Mouse (Mus musculus) embryonic facial prominence, embryonic 13.5 days (tissue): Measurements from ENCODE around the gene Spred2. TPM values are rescaled to one million over a fixed set of nuclear protein-coding genes. Genes with fewer than 3 reads are reported as not detected.

Source experiments
- ATAC-seq: fragments of 200-750 bp; cut with Nextera tagmentation; 2 replicates; pipeline ENCODE4 v1.8.0; 2017; ENCODE audit warnings: low read depth; ENCODE audit not compliant: insufficient number of reproducible peaks, insufficient read depth, low FRiP score, low TSS enrichment
- H3K27ac ChIP-seq: fragments of 300-500 bp; sonication (generic); 2 replicates; pipeline ENCODE4 v1.5.1; 2015; ENCODE audit warnings: moderate library complexity, mild to moderate bottlenecking, inconsistent platforms
- H3K27me3 ChIP-seq: fragments of 300-500 bp; sonication (generic); 2 replicates; pipeline ENCODE4 v1.6.1; 2015; ENCODE audit warnings: mild to moderate bottlenecking, inconsistent platforms
- H3K36me3 ChIP-seq: fragments of 300-500 bp; sonication (generic); 2 replicates; pipeline ENCODE4 v1.6.1; 2015; ENCODE audit warnings: mild to moderate bottlenecking, inconsistent platforms
- H3K4me1 ChIP-seq: fragments of 300-500 bp; sonication (generic); 2 replicates; pipeline ENCODE4 v1.6.1; 2015; ENCODE audit warnings: inconsistent platforms
- H3K4me2 ChIP-seq: fragments of 300-500 bp; sonication (generic); 2 replicates; pipeline ENCODE4 v1.6.1; 2015; ENCODE audit warnings: moderate library complexity, mild to moderate bottlenecking, inconsistent platforms
- H3K4me3 ChIP-seq: fragments of 300-500 bp; sonication (generic); 2 replicates; pipeline ENCODE4 v1.5.1; 2015; ENCODE audit warnings: mild to moderate bottlenecking, inconsistent platforms
- H3K9ac ChIP-seq: fragments of 300-500 bp; sonication (generic); 2 replicates; pipeline ENCODE4 v1.6.1; 2015; ENCODE audit warnings: mild to moderate bottlenecking, inconsistent platforms
- H3K9me3 ChIP-seq: fragments of 300-500 bp; sonication (generic); 2 replicates; pipeline ENCODE4 v1.6.1; 2016; ENCODE audit warnings: inconsistent platforms
- WGBS: fragments of 180-500 bp; shearing (Covaris S2); methylation state at CpG from one replicate; pipeline ENCODE4 v1.1.7; 2015; ENCODE audit warnings: mixed read lengths; 5-methylcytosine and 5-hydroxymethylcytosine counted together
- polyA plus RNA-seq: library from polyadenylated mRNA; unstranded; fragments of >200 nt; fragmentation: Nextera tagmentation; extraction: Ambion mirVana; gene quantifications from 2 replicates; pipeline ENCODE4 v1.2.1, GENCODE M21; 2015

Spred2 gene
- polyA plus RNA-seq, 1 experiment from 2014 or later: 10.2 TPM

GRCm38 (mm10) chr11:19912661-19913060 is 11.5 kb upstream of the Spred2 start:
- Histone ChIP-seq H3K27ac (no peak overlapping the region), H3K27me3 (0 out of 2 replicates have a peak, but pooled peaks cover 5% of the 10 kb centered on the region), H3K4me2 (no peak overlapping the region), H3K36me3 (no peaks in the 10 kb centered on the region), H3K9me3 (peaks cover 8% of the 10 kb centered on the region; the same call in 1 of the 2 replicates), H3K4me3 (no peak overlapping the region), H3K9ac (no peak overlapping the region), H3K4me1 (peaks cover 4% of the 10 kb centered on the region; the same call in 1 of the 2 replicates)
- ATAC-seq: no peak
- WGBS: 93% methylated on average over 5 of the region's 5 CpGs

- 0 out of 2 replicates have a peak, but pooled peaks cover 5% of the 10 kb centered on the region for H3K27me3 ChIP-seq
- WGBS: 96% methylated on average over 4 of the region's 4 CpGs
- no peaks in the 10 kb centered on the region for H3K36me3 ChIP-seq
- ATAC-seq: no peak
- no peak overlapping the region for H3K4me3 ChIP-seq
- H3K4me1 ChIP-seq: peaks cover 10% of the 10 kb centered on the region; the same call in 1 of the 2 replicates
- H3K4me2 ChIP-seq: no peak overlapping the region
- H3K9ac ChIP-seq: no peak overlapping the region
- H3K9me3 ChIP-seq: peaks cover 5% of the 10 kb centered on the region; the same call in 1 of the 2 replicates
- H3K27ac ChIP-seq: no peak overlapping the region
Observed at GRCm38 (mm10) chr11:19913761-19914160, 10.4 kb upstream of the Spred2 start.

GRCm38 (mm10) chr11:19917381-19918245 is 6.6 kb upstream of the Spred2 start:
- Histone ChIP-seq H3K27me3 (0 out of 2 replicates have a peak, but pooled peaks cover 5% of the 10 kb centered on the region), H3K4me1 (peaks cover 15% of the 10 kb centered on the region; the same call in 1 of the 2 replicates), H3K9me3 (peaks cover 3% of the 10 kb centered on the region; the same call in 1 of the 2 replicates), H3K27ac (no peak overlapping the region), H3K4me3 (no peak overlapping the region), H3K36me3 (no peaks in the 10 kb centered on the region), H3K4me2 (no peak overlapping the region), H3K9ac (no peak overlapping the region)
- no peak for ATAC-seq
- WGBS: 23% methylated on average over 9 of the region's 9 CpGs

GRCm38 (mm10) chr11:19918246-19918540 is 6.0 kb upstream of the Spred2 start:
- no peak for ATAC-seq
- no peaks in the 10 kb centered on the region for H3K36me3 ChIP-seq
- H3K4me3 ChIP-seq: no peak overlapping the region
- no peak overlapping the region for H3K27ac ChIP-seq
- peaks cover 15% of the 10 kb centered on the region; the same call in 1 of the 2 replicates for H3K4me1 ChIP-seq
- H3K9ac ChIP-seq: no peak overlapping the region
- WGBS: 33% methylated on average over 2 of the region's 2 CpGs
- 0 out of 2 replicates have a peak, but pooled peaks cover 5% of the 10 kb centered on the region for H3K27me3 ChIP-seq
- no peak overlapping the region for H3K4me2 ChIP-seq
- no peaks in the 10 kb centered on the region for H3K9me3 ChIP-seq

- ATAC-seq: peak; percentile 18
- Histone ChIP-seq H3K27me3 (0 out of 2 replicates have a peak, but pooled peaks cover 5% of the 10 kb centered on the region), H3K27ac (peak overlapping the region; percentile 97), H3K4me2 (peak overlapping the region; percentile 81), H3K9ac (peak overlapping the region; percentile 85), H3K9me3 (no peaks in the 10 kb centered on the region), H3K4me1 (peaks cover 15% of the 10 kb centered on the region; the same call in 1 of the 2 replicates), H3K36me3 (no peaks in the 10 kb centered on the region), H3K4me3 (peak overlapping the region; percentile 67)
- 4% methylated on average over 6 of the region's 6 CpGs for WGBS
Observed at GRCm38 (mm10) chr11:19919460-19919784, 4.8 kb upstream of the Spred2 start.

- peak overlapping the region; percentile 85 for H3K9ac ChIP-seq
- H3K9me3 ChIP-seq: no peaks in the 10 kb centered on the region
- peak overlapping the region; percentile 97 for H3K27ac ChIP-seq
- H3K27me3 ChIP-seq: 0 out of 2 replicates have a peak, but pooled peaks cover 5% of the 10 kb centered on the region
- peak; percentile 67 for ATAC-seq
- no peaks in the 10 kb centered on the region for H3K36me3 ChIP-seq
- under 1% methylated on average over 70 of the region's 70 CpGs for WGBS
- peak overlapping the region; percentile 67 for H3K4me3 ChIP-seq
- H3K4me1 ChIP-seq: peaks cover 15% of the 10 kb centered on the region; the same call in 1 of the 2 replicates
- H3K4me2 ChIP-seq: peak overlapping the region; percentile 81
Observed at GRCm38 (mm10) chr11:19919785-19920671, 4.1 kb upstream of the Spred2 start.

GRCm38 (mm10) chr11:19921723-19922122 is 2.5 kb upstream of the Spred2 start:
- no peaks in the 10 kb centered on the region for H3K36me3 ChIP-seq
- H3K27ac ChIP-seq: no peak overlapping the region
- 0 out of 2 replicates have a peak, but pooled peaks cover 5% of the 10 kb centered on the region for H3K27me3 ChIP-seq
- H3K9me3 ChIP-seq: no peaks in the 10 kb centered on the region
- H3K9ac ChIP-seq: no peak overlapping the region
- 85% methylated on average over 1 of the region's 1 CpGs for WGBS
- ATAC-seq: no peak
- H3K4me2 ChIP-seq: no peak overlapping the region
- H3K4me1 ChIP-seq: peaks cover 24% of the 10 kb centered on the region
- no peak overlapping the region for H3K4me3 ChIP-seq

GRCm38 (mm10) chr11:19922208-19922607 is 2.0 kb upstream of the Spred2 start:
- no peak for ATAC-seq
- 82% methylated on average over 4 of the region's 4 CpGs for WGBS
- H3K9ac ChIP-seq: no peak overlapping the region
- 0 out of 2 replicates have a peak, but pooled peaks cover 4% of the 10 kb centered on the region for H3K27me3 ChIP-seq
- peaks cover 28% of the 10 kb centered on the region for H3K4me1 ChIP-seq
- H3K4me3 ChIP-seq: no peak overlapping the region
- H3K9me3 ChIP-seq: no peaks in the 10 kb centered on the region
- no peaks in the 10 kb centered on the region for H3K36me3 ChIP-seq
- H3K4me2 ChIP-seq: no peak overlapping the region
- no peak overlapping the region for H3K27ac ChIP-seq

GRCm38 (mm10) chr11:19924757-19925148 is 578 bp downstream of the Spred2 start:
- H3K36me3 ChIP-seq: no peaks in the 10 kb centered on the region
- peak overlapping the region; percentile 94 for H3K9ac ChIP-seq
- peak overlapping the region; percentile 92 for H3K4me3 ChIP-seq
- no peaks in the 10 kb centered on the region for H3K9me3 ChIP-seq
- peaks cover 21% of the 10 kb centered on the region for H3K4me1 ChIP-seq
- WGBS: under 1% methylated on average over 29 of the region's 29 CpGs
- H3K4me2 ChIP-seq: peak overlapping the region; percentile 77
- no peak for ATAC-seq
- H3K27ac ChIP-seq: peak overlapping the region; percentile 96
- no peaks in the 10 kb centered on the region for H3K27me3 ChIP-seq

GRCm38 (mm10) chr11:19925149-19925975 is 1.2 kb downstream of the Spred2 start:
- H3K9ac ChIP-seq: peak overlapping the region; percentile 94
- no peaks in the 10 kb centered on the region for H3K9me3 ChIP-seq
- no peaks in the 10 kb centered on the region for H3K36me3 ChIP-seq
- peak; percentile 50; the same call in 1 of the 2 replicates for ATAC-seq
- WGBS: under 1% methylated on average over 75 of the region's 75 CpGs
- peaks cover 27% of the 10 kb centered on the region for H3K4me1 ChIP-seq
- no peaks in the 10 kb centered on the region for H3K27me3 ChIP-seq
- peak overlapping the region; percentile 77 for H3K4me2 ChIP-seq
- H3K27ac ChIP-seq: peak overlapping the region; percentile 96
- H3K4me3 ChIP-seq: peak overlapping the region; percentile 92
